Mouse (Mus musculus): ENCODE measurements around the gene Abcb7.

Abcb7 gene

GRCm38 (mm10) chrX:104413183-104413983 is at the start of gene Abcb7:
Gene Abcb7, minus strand, starts transcription at chrX:104413856.
- peak; percentile 69 to 79 for DNase-seq

GRCm38 (mm10) chrX:104461755-104462154 is 48.1 kb upstream of the Abcb7 start:
- no peak for DNase-seq

- DNase-seq = no peak
Observed at GRCm38 (mm10) chrX:104452433-104452832, 38.8 kb upstream of the Abcb7 start.

- DNase-seq = no peak
Observed at GRCm38 (mm10) chrX:104433456-104433855, 19.8 kb upstream of the Abcb7 start.

GRCm38 (mm10) chrX:104428108-104428507 is 14.5 kb upstream of the Abcb7 start:
- no peak for DNase-seq

- DNase-seq = no peak
Observed at GRCm38 (mm10) chrX:104413995-104414394, 339 bp upstream of the Abcb7 start.

GRCm38 (mm10) chrX:104408137-104408536 is 5.5 kb downstream of the Abcb7 start:
- DNase-seq = no peak

- no peak for DNase-seq
Observed at GRCm38 (mm10) chrX:104402463-104402862, 11.2 kb downstream of the Abcb7 start.

GRCm38 (mm10) chrX:104401134-104401533 is 12.5 kb downstream of the Abcb7 start:
- DNase-seq = no peak

GRCm38 (mm10) chrX:104397526-104397925 is 16.1 kb downstream of the Abcb7 start:
- DNase-seq = no peak

- no peak for DNase-seq
Observed at GRCm38 (mm10) chrX:104359686-104360085, 54.0 kb downstream of the Abcb7 start.

GRCm38 (mm10) chrX:104355842-104356241 is 57.8 kb downstream of the Abcb7 start:
- no peak for DNase-seq

GRCm38 (mm10) chrX:104348146-104348545 is 65.5 kb downstream of the Abcb7 start:
- peak; percentile 8 to 13 for DNase-seq

GRCm38 (mm10) chrX:104291721-104292120 is 121.9 kb downstream of the Abcb7 start:
- DNase-seq = no peak

GRCm38 (mm10) chrX:104279828-104280227 is 133.8 kb downstream of the Abcb7 start:
- DNase-seq = no peak

GRCm38 (mm10) chrX:104264371-104264770 is 149.3 kb downstream of the Abcb7 start:
- no peak for DNase-seq

GRCm38 (mm10) chrX:104262468-104262867 is 151.2 kb downstream of the Abcb7 start:
- DNase-seq = no peak

- DNase-seq = no peak
Observed at GRCm38 (mm10) chrX:104256561-104256960, 157.1 kb downstream of the Abcb7 start.
